Mouse (Mus musculus) lung, postnatal 0 days (tissue): ENCODE data around the gene Gm28036.
"Not testable (repeated sequence)": the region's sequence is repeated elsewhere in the genome, so short reads cannot be mapped to it uniquely, and the experiment has no call there.

Experiments used
- CTCF ChIP-seq: IDR thresholded peaks from 2 replicates; pipeline ENCODE4 v1.5.1; 2016; ENCODE audit warnings: antibody characterized with exemption, mild to moderate bottlenecking
- EP300 ChIP-seq: IDR thresholded peaks from 2 replicates; pipeline ENCODE4 v1.6.1; 2016; ENCODE audit warnings: antibody characterized with exemption, mild to moderate bottlenecking, control low read depth

DNA sequence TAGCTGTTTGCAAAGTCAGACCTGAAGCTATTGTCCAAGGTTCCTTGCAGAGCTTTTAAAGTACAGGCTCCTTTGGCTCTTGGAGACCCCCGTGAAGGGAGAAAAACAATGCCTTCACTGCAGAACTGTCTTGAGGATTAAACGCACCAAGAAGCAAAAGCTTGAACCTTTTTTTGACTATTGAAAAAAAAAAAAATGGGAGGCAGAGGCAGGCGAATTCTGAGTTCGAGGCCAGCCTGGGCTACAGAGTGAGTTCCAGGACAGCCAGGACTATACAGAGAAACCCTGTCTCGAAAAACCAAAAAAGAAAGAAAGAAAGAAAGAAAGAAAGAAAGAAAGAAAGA is 14.8 kb downstream of the Gm28036 start:
- not testable (repeated sequence) for TF ChIP-seq CTCF, EP300
